Mouse (Mus musculus) myocyte (in vitro differentiated cells): ENCODE data around the gene Slc35b2.
A peak's percentile ranks its signal among the peaks of the same experiment; 100 is the strongest.

Experiments used
- CEBPB ChIP-seq: IDR thresholded peaks from 2 replicates; pipeline ENCODE4 v1.6.1; 2011; ENCODE audit warnings: mild to moderate bottlenecking, moderate library complexity; ENCODE audit not compliant: poor library complexity, insufficient read depth, severe bottlenecking
- E2F4 ChIP-seq: IDR thresholded peaks from one replicate; pipeline ENCODE4 v1.6.1; 2011; ENCODE audit warnings: mild to moderate bottlenecking, control low read depth, moderate library complexity; ENCODE audit not compliant: insufficient read depth
- MAX ChIP-seq: IDR thresholded peaks from one replicate; pipeline ENCODE4 v1.6.1; 2011; ENCODE audit warnings: low read depth, mild to moderate bottlenecking, control low read depth
- MYOG ChIP-seq, 3 experiments: IDR thresholded peaks; one replicate each; pipeline ENCODE4 v1.6.1; 2011; ENCODE audit warnings: control low read depth in 2 of 3, low read depth in 2 of 3, mild to moderate bottlenecking in 2 of 3; ENCODE audit not compliant: insufficient read length in 2 of 3, control insufficient read depth in 1 of 3, insufficient read depth in 1 of 3
- POLR2A ChIP-seq: IDR thresholded peaks from one replicate; pipeline ENCODE4 v1.6.1; 2011; ENCODE audit warnings: low read depth, mild to moderate bottlenecking, control low read depth, moderate library complexity; ENCODE audit not compliant: insufficient read length
- POLR2AphosphoS2 ChIP-seq: IDR thresholded peaks from one replicate; pipeline ENCODE4 v1.6.1; 2011; ENCODE audit warnings: low read depth, control low read depth; ENCODE audit not compliant: insufficient read length
- TCF12 ChIP-seq: IDR thresholded peaks from one replicate; pipeline ENCODE4 v1.6.1; 2011; ENCODE audit warnings: mild to moderate bottlenecking, control low read depth; ENCODE audit not compliant: poor library complexity, insufficient read depth, severe bottlenecking
- TCF3 ChIP-seq: IDR thresholded peaks from one replicate; pipeline ENCODE4 v1.6.1; 2011; ENCODE audit warnings: low read depth, control low read depth; ENCODE audit not compliant: insufficient read length
- USF1 ChIP-seq: IDR thresholded peaks from one replicate; pipeline ENCODE4 v1.6.1; 2011; ENCODE audit warnings: low read depth, mild to moderate bottlenecking, control low read depth, moderate library complexity

DNA sequence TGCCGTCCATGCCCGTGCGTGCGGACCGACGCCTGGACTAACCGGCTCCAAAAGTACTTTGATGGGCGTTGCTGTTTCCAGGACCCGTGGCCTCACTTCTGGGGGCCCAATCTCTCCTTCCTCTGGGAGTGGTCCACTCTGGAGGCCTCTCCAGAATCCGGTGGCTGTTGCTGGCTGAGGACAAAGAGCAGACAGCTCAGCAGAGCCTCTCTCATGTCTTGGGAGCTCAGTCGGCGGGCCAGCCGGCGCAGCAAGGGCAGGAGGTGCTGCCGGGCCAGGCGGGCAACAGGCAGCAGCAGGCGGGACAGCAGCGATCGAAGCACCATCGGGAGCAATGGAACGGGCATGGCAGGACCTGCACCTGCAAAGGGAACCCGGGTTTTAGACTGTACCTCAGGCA lies 37.7 kb downstream of the Slc35b2 start:
- TF ChIP-seq TCF12 (no peak), POLR2A (peak; percentile 70), USF1 (no peak), E2F4 (no peak), POLR2AphosphoS2 (peak; percentile 28), MYOG (IDR thresholded peaks at IDR 0.05; ENCODE audit: control insufficient read depth in 1 of 3, insufficient read depth in 1 of 3, insufficient read length in 2 of 3, low read depth in 2 of 3) (peak in 1 of 3 experiments; percentile 14), TCF3 (no peak), CEBPB (no peak), MAX (no peak)
